Mouse (Mus musculus) liver, embryonic 14.5 days (tissue): ENCODE measurements around the gene Zcchc4.

Experiments used
- CTCF ChIP-seq: IDR thresholded peaks from 2 replicates; pipeline ENCODE4 v1.5.1; 2016; ENCODE audit warnings: antibody characterized with exemption, low read depth, control low read depth
- EP300 ChIP-seq: IDR thresholded peaks from 2 replicates; pipeline ENCODE4 v1.6.1; 2016; ENCODE audit warnings: antibody characterized with exemption, low read depth

DNA sequence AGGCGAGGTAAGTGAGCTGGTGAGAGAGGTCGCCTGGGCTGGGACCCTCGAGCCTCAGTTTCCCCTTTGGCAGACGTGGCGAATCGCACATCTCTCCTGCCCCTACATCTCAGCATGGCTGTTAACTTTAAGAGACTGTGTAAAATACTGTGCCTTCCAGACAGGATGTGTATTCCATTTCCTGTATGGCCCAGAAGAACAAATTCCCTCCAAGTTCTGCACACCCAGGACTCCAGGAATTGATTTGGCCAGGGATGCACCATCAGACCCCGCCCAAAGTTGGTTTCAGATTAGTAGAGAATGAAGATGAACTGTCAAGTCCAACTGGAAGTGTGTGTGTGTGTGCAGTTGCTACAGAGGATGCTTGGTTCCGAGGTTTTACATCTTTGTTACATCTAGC lies 59.2 kb downstream of the Zcchc4 start:
- TF ChIP-seq CTCF (no peak), EP300 (no peak)
